Mouse (Mus musculus) gastrocnemius, postnatal 10 days (tissue): ENCODE data around the gene Reg3a. TPM values are rescaled to one million over a fixed set of nuclear protein-coding genes. Genes with fewer than 3 reads are reported as not detected.
"Not testable (repeated sequence)": the region's sequence is repeated elsewhere in the genome, so short reads cannot be mapped to it uniquely, and the experiment has no call there.

Experiments
- DNase-seq: peaks from one replicate; pipeline ENCODE4 v3.0.0; 2021; ENCODE audit warnings: mixed read lengths
- long read RNA-seq, 2 experiments: library from polyadenylated mRNA; stranded (forward); transcript quantifications; one replicate each; pipeline ENCODE4 v2.0.0; 2021
- total RNA-seq, 2 experiments: library from RNA; stranded (reverse); gene quantifications; 2 replicates each; pipeline ENCODE4 v1.2.3; 2021

Gene Reg3a
- not detected for total RNA-seq
- long read RNA-seq, experiment 1 = 0 reads
- long read RNA-seq, experiment 2 = 0 reads

GRCm38 (mm10) chr6:78380409-78380808 is at the start of gene Reg3a:
Gene Reg3a (plus strand): TSS chr6:78380709.
- DNase-seq = no peak

DNA sequence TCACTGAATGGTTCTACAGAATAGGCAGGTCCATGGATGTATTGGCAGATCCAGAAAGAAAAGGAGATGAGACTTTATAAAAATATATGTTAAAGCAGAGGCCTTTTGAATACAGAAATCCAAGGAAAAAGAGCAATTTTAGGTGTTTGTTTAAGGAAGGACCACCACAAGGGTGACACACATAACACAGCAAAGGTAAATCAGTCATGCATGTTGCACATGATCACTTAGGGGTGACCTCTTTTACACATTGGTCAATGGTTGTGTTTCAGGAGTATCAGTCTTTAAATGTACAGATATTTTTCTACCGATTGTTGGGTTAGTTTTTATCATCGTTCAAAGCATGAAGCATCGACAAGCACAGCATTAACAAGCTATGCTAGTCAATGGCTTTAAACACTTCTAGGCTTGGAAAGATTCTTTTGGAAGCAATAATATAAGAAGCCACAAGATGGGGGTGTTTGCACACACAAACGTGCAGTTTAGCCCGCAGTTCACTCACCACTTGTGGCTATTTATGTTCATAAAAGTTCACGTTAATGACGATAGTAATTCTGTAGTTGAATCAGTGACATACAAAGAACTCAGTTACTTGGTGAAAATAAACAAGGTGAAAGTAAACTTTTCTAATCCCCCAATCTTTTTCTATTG is 48.5 kb upstream of the Reg3a start:
- no peak for DNase-seq

GRCm38 (mm10) chr6:78340296-78340695 is 40.2 kb upstream of the Reg3a start:
- DNase-seq = no peak

DNA sequence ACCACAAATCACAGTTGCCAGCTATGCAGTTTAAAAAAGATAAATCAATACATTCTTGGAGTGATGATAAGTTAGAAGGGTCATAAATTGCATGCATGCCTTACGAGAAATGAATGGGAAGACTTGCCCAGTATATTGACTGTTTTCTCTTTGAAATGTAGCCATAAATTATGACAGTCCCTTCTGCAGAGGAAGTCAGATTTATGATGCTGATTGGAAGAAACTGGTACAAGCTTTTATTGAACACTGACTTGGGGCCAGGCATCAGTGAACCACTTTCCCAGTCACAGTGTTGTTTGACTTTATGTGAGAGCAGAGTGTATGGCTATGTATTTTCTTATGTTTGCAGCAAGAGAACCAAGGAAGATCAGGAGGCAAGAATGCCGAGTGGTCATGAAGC is 38.8 kb upstream of the Reg3a start:
- no peak for DNase-seq

DNA sequence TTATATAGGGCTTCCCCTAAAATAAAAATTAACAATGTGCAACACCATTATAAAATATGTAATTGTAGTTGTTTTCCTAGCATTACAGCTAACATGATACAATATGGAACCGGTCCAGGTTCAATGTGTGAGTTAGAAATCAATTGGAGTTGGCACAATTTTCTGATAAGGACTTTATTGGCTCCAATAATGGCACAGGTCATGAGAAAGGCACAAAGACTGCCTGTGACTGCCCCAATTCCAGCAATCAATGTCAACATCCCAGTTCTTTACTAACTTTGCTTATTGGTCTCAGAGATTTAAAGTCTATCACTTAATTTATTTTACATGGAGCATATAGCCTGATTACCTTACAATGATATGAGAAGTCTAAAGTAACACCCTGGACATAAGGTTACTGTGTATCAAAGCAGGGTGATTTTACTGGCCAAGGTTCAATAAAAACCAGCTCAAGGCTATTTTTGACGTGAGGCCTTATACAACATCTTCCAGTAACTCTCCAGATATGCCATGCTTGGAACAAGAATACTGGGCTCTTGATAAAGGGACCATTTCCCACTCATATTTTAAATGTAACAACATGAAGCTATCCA is 18.4 kb upstream of the Reg3a start:
- DNase-seq = no peak

GRCm38 (mm10) chr6:78370357-78370756 is 10.2 kb upstream of the Reg3a start, which contains the start of gene Reg3b:
Gene Reg3b (plus strand): TSS chr6:78370657.
- no peak for DNase-seq

DNA sequence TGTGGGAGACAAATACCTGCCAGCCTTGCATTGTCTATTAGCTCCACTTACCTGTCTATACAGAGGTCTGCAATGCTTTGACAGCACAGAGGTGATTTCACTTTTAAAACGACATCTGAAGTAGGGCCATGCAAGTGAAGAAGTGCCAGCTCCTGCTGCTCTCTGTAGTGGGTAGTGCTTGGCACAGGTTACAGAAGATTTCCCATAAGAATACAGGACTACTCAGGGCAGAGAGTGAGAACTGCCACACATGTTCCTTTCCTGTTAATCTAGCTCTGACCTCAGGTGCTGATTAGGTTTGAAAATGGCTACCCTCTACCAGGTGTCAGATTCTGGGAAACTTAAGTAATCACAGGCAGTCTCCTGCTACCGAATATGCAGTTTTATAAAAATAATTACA is 1.7 kb upstream of the Reg3a start, which contains the start of gene Reg3d:
TSS of gene Reg3d (minus strand) at position 101 of the 400 bp plus-strand sequence.
- no peak for DNase-seq

DNA sequence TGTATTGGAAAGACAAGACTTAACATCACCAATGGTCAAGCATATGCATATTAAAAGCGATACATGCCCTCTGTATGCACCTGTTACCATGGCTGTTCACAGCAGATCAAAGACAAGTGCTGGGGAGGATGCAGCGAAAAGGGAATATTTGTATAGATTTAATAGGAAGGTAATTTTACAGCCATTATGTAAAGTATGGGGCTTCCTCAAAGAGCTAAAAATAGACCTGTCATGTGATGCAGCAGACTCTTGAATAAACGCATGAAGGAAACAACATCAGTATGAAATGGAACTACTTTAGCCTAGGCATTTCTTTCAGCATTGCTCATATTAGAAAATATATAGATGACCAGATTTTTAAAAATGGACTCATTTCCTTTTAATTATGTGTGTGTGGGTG is 5.1 kb downstream of the Reg3a start:
- DNase-seq = no peak

DNA sequence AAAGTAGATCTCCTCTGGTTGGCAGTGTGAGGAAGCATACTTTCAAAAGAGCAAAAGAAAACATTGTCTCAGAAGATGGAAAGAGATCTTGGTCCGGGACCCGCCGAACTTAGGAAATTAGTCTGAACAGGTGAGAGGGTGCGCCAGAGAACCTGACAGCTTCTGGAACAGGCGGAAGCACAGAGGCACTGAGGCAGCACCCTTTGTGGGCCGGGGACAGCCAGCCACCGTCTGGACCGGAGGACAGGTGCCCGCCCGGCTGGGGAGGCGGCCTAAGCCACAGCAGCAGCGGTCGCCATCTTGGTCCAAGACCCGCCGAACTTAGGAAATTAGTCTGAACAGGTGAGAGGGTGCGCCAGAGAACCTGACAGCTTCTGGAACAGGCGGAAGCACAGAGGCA is 14.8 kb downstream of the Reg3a start, which contains the start of gene Reg2:
TSS of gene Reg2 (plus strand) at position 301 of the 400 bp plus-strand sequence.
- DNase-seq = not testable (repeated sequence)

DNA sequence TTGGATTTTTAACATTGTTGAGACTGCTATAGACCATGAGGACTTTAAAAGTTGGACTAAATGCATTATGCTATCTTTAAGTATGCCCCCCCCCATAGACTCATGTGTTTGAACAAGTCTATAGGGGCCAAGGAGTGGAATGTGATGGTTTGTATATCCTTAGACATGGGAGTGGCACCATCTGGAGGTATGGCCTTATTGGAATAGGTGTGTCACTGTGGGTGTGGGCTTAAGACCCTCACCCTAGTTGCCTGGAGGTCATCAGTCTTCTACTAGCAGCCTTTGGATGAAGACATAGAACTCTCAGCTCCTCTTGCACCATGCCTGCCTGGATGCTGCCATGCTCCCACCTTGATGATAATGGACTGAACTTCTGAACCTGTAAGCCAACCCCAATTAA is 41.9 kb downstream of the Reg3a start, which contains the start of gene Reg1:
TSS of gene Reg1 (plus strand) at position 301 of the 400 bp plus-strand sequence.
- DNase-seq = not testable (repeated sequence)

DNA sequence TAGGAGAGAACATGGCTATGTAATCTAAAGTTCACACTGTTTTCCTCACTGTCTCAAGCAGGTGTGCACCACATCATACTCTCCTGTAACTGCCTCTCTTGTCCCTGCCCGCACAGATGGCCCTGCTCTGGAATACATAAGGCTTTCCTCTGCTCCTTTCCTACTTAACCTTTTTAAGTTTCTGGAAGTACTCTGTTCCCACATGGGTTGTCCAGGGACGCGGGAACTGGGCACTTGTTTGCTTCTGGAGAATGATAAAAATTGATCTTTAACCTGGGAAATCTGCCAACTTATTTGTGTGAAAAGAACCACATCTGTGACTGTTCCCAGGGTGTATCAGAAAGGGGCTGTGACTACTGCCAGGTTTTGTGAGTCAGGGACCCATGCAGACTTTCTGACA is 45.0 kb downstream of the Reg3a start:
- no peak for DNase-seq

Other genes with a start within 250 kb of the Reg3a start
- not detected for gene Reg3b, start 10.1 kb upstream of the Reg3a start, total RNA-seq
- not detected for gene Reg3d, start 1.8 kb upstream of the Reg3a start, total RNA-seq
- not detected for gene Reg2, start 14.9 kb downstream of the Reg3a start, total RNA-seq
- not detected for gene Reg1, start 42.0 kb downstream of the Reg3a start, total RNA-seq
- gene Reg3g, start 88.2 kb downstream of the Reg3a start, total RNA-seq = not detected